Comparison of ENCODE assay signal across 8 mouse cellular contexts in genomic region chr9:29750371-29751014, GRCm38 (mm10).
DNase-seq lines count a peak whose midpoint lies in the region; ATAC-seq lines count a peak whose summit lies in the region.

No protein-coding gene starts in this region.

- H3K27ac ChIP-seq in liver, embryonic 12.5 days: no peak overlapping the region
- H3K27ac ChIP-seq in neural tube, embryonic 14.5 days (ENCODE audit: low read depth, low read length): 0 out of 2 replicates have a peak overlapping the region, but pooled peaks have one; percentile 2

- H3K36me3 ChIP-seq in liver, embryonic 12.5 days: no peaks in the 10 kb centered on the region
- no peaks in the 10 kb centered on the region for H3K36me3 ChIP-seq in neural tube, embryonic 14.5 days (ENCODE audit: control insufficient read depth, insufficient read depth, low read length)

- 8% methylated on average over 15 of the region's 15 CpGs for WGBS in liver, embryonic 12.5 days (ENCODE audit: insufficient replicate concordance)
- WGBS in neural tube, embryonic 14.5 days: 16% methylated on average over 15 of the region's 15 CpGs

- H3K4me2 ChIP-seq in liver, embryonic 12.5 days: peak overlapping the region; percentile 39
- peak overlapping the region; percentile 38 for H3K4me2 ChIP-seq in neural tube, embryonic 14.5 days (ENCODE audit: low read depth, low read length)

- H3K4me1 ChIP-seq in liver, embryonic 12.5 days: 0 out of 2 replicates have a peak, but pooled peaks cover 2% of the 10 kb centered on the region
- peaks cover 10% of the 10 kb centered on the region; the same call in 1 of the 2 replicates for H3K4me1 ChIP-seq in neural tube, embryonic 14.5 days (ENCODE audit: control insufficient read depth, insufficient read depth, low read length)

- H3K4me3 ChIP-seq in liver, embryonic 12.5 days: no peak overlapping the region
- no peak overlapping the region for H3K4me3 ChIP-seq in neural tube, embryonic 14.5 days (ENCODE audit: low read depth, low read length)

- ATAC-seq in liver, embryonic 12.5 days: no peak
- peak; percentile 60; the same call in 1 of the 2 replicates for ATAC-seq in neural tube, embryonic 14.5 days (ENCODE audit: low read depth)

- no peak overlapping the region for H3K9ac ChIP-seq in liver, embryonic 12.5 days
- H3K9ac ChIP-seq in neural tube, embryonic 14.5 days (replicated peaks; ENCODE audit: low read depth, low read length): no peak overlapping the region

- H3K27me3 ChIP-seq in liver, embryonic 12.5 days (replicated peaks): no peaks in the 10 kb centered on the region
- H3K27me3 ChIP-seq in neural tube, embryonic 14.5 days (ENCODE audit: control insufficient read depth, insufficient read depth, low read length): no peaks in the 10 kb centered on the region

- H3K9me3 ChIP-seq in liver, embryonic 12.5 days (replicated peaks): no peaks in the 10 kb centered on the region
- H3K9me3 ChIP-seq in neural tube, embryonic 14.5 days (ENCODE audit: control insufficient read depth, low read length): no peaks in the 10 kb centered on the region

- DNase-seq in embryo, embryonic 10.5 days (ENCODE audit: low spot score): peak; percentile 45
- no peak for DNase-seq in embryo, embryonic 9.5 days (ENCODE audit: extremely low spot score)
- DNase-seq in cerebellum, postnatal 14 days: peak; percentile 71 to 77
- peak; percentile 17 to 28 for DNase-seq in heart, adult 9 months (ENCODE audit: low spot score in 2 of 2)
- DNase-seq in kidney, postnatal 14 days: peak; percentile 37
- no peak for DNase-seq in natural killer cell, adult 2 months (ENCODE audit: low spot score in 2 of 2)

Comparison
In these comparisons a context has a peak if more than half of its experiments do, and no peak if none do; other contexts are left out.
1. DNase-seq: peak in embryo, embryonic 10.5 days (single experiment), cerebellum, postnatal 14 days (2 of 2), heart, adult 9 months (2 of 2) and kidney, postnatal 14 days (single experiment); none in embryo, embryonic 9.5 days (single experiment) and natural killer cell, adult 2 months (0 of 2).